Mouse (Mus musculus) mesoderm, embryonic 11.5 days (tissue): Measurements from ENCODE around the gene Cubn.

Experiments used
- DNase-seq: peaks from one replicate; pipeline ENCODE4 v3.0.0-alpha.2; 2012; ENCODE audit warnings: low read depth, low spot score

Cubn gene

DNA sequence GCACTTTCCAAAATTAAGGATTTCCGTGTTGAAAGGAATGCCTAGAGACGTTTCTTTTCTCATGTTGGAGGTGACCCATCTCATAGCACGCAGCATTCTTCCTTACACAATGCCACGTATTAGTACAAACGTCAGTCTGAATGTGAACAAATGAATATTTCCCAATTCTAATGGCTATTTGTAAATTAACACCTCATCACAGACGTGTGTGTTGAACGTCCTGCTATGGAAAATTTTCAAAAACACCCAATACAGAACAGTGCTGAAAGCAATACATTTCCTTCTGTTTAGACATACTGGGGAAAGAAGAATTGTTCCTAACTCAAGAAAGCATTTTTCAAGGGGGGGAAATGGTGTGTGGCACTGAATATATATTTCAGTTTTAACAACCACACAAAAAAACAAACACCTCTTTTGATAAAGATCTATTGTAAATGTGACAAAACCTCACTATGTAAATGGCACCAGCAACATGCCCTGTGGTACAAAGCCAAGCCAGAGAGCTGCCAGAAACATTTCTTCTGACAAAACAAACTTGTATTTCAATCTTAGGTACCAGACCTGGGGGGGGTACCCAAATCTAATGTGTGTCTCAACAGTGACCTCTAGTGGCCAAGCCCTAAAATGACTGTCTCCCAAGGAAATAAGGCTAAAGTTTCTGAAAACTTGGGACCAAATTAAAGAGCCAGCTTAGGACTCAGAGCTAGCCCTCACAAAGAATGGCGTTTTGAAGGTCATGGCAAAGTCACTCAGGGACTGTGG is 254.3 kb downstream of the Cubn start:
- DNase-seq = peak; percentile 77

DNA sequence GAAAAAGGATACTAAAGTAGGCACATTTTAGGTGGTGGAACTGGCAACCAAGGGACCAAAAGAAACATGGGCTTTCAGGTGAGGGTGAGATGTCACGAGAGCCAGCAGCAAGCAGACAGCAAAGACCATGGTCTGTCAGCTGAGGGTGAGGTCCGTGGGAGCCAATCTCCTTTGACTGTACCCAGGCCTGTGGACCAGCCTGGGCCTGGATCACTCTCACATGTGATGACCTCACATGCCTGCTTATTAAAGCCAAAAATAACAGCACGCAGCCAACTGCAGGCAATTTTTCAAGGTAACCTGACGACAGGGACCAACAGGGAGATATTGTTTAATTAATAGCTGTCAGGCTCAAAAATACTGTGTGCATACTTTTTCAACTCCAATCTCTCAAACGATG is 255.9 kb downstream of the Cubn start:
- DNase-seq = no peak

DNA sequence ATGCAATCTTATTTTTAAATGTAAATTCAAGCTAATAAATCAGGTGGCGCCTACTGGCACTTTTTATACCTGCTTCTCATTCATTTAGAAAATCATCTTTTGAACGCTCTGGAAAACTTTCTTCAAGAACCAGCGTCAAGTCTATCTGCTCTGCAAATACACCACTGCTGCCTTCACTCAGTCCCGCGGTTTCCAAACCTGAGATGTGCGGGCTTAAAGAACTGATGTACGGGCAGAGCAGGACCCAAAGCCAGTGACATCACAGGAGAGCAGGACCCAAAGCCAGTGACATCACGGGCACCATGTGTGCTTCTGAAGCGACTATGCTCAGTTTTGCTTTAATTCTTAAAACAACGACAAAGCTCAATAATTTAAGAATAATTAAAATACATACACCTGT is 256.8 kb downstream of the Cubn start:
- DNase-seq = no peak

DNA sequence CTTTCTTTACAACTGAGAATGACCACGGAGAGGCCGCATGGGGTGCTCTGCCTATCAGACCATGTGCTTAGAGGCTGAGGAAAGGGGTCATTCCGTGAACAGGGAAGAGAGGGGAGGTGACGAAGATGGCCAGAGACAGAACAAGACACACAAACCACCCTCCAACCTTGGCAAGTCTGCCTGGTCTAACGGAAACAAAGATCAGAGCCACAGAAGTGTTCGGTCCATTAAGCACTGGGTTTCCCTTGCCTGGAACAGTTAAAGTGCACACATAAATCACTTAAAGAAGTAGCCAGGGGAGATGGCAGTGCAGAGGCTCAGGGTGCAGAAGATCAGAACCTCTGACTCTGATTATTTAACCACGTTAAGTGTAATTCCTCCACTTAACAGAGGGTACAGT is 257.7 kb downstream of the Cubn start:
- peak; percentile 63 for DNase-seq

DNA sequence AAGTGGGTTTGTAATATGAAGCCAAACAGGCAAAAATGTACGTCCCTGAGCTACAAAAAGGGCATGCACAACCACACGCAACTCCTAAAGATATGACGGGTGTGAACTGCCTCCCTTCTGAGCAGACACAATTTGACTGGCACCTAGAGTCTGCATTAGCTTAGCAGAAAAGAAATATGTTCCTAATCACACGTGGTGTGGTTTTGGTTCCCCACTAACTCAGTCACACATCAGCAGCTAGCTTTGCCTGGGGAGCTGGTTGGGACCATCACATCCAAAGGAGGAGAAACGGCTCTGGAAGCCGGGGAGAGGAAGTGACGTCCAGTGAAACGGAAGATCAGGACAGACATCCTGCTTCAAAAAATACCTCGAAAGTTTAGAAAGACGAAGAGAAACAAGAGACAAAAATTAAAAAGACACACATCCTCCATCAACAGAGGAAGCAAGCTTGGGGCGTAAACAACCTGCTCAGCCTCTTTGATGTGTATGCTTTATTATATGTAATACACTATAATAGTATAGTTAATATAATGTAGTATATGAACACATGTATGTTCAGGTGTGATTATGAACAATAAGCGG is 258.3 kb downstream of the Cubn start:
- DNase-seq = no peak

DNA sequence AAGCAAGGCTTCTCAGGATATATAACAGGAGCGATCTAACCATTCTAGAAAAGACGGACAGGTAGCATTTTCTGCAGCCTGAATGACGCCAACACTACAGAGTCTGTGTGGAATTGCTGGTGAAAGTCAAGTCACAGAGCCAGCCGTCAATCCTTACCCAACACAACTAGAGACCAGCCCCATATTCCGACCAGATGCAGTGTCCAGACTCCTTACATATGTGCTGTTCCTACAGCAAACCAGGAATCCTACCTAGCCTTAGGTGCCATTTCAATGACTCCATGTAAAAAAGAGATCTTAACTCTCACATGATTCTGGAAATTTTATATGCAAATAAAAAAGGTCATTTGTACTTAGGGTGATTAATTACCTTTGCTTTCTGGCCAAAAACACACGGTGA is 259.3 kb downstream of the Cubn start:
- DNase-seq = no peak

DNA sequence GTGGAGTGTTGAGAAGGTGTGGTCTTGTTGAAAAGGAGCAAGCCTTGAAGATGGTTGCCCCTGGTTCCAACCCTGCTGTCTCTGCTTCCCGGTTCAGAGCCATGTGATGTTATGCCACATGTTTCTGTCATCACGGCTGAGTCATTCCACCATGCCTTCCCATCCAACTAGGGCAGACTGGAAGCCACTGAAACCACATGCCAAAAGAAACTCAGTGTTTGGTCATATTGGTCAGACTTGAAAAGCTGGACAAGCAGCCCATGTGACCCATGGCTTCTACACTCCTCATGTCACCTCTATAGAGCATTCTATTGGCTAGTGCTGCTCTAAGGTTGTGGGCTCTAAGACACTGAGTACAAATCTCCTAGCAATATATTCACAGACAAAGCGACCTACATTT is 261.9 kb downstream of the Cubn start:
- no peak for DNase-seq
